Mouse (Mus musculus) neutrophil, adult 5-6 weeks (primary cell): ENCODE measurements at regions not wholly inside any gene's neighbourhood (a gene's known extent, or its start where the extent isn't known, plus 50 kb on each side); places are given as distances from the start of the nearest gene placed in this dataset.
"Not testable (repeated sequence)": the region's sequence is repeated elsewhere in the genome, so short reads cannot be mapped to it uniquely, and the experiment has no call there.

ENCODE experiments used
- ATAC-seq: fragments of 151-379, 151-347 bp; 2 replicates; pipeline ENCODE4 v1.8.0; 2017; ENCODE audit warnings: mild to moderate bottlenecking, moderate TSS enrichment; ENCODE audit not compliant: insufficient number of reproducible peaks, poor library complexity, low FRiP score, severe bottlenecking; ENCODE audit errors: extremely low read depth

DNA sequence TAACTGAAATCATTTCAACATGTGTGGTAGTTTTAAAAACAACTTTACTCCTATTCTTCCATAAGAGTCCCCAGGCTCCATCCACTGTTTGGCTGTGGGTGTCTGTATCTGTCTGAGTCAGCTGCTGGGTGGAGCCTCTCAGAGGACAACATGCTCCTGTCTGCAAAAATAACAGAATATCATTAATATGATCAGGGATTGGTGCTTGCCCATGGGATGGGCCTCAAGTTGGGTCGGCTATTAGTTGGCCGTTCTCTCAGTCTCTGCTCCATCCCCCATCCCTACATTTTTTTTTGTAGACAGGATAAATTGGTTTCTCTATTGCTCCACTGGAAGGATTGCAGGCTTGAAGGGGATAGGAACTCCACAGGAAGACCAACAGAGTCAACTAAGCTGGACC is 108.5 kb upstream of the Fgf16 start:
- not testable (repeated sequence) for ATAC-seq

DNA sequence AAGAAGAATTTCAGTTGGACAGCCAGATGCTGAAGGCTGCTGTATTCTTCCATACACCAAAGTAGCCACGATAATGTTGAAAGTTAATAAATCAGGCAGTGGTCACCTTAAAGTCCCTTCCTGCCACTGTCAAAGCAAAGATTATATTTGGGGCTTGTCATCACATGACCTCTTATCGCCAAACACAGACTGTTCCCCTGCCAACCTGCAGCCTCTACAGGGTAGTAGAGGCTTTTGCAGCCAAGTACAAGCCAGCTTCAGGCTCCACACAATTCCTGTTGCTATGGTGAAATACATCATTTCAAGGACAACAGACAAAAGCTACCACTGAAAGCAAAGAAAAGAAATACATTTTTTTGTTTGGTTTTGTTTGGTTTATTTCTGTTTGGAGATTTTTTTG is 93.5 kb upstream of the Fgf16 start:
- no peak for ATAC-seq

DNA sequence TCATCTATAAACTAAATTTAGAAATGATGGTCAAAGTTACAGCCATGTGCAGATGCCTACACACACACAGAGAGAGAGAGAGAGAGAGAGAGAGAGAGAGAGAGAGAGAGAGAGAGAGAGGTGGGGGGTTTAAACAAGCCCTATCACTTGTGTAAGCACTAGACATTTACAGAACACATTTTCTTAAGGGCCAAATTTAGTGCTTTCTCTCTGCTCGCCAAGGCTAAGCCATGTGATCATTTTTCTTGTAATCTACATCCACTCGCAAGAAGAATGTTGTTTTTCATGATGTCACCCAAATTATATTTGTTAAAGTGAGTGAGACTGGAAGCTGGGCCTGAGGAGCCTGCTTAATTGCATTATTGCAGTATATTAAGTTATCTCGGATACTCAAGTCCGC is 92.8 kb upstream of the Fgf16 start:
- no peak for ATAC-seq

DNA sequence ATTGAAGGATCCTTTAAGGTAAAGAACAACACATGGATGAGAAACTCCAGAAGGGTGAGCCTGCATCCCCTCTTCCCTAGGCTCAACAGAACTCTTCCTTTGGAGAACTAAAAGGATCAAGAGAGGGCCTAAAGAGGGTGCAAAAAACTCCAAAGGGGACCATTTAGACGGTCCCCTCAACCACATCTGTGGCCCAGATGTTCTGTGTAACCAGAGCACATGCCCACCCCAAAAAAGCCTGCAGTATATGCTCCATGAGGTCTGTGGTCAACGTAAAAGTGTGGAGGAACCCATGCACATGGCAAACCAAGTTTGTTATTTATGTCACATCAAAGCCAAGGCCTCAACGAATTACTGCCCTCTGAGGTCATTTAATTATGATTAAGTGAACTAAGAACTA is 89.2 kb upstream of the Fgf16 start:
- ATAC-seq = no peak

DNA sequence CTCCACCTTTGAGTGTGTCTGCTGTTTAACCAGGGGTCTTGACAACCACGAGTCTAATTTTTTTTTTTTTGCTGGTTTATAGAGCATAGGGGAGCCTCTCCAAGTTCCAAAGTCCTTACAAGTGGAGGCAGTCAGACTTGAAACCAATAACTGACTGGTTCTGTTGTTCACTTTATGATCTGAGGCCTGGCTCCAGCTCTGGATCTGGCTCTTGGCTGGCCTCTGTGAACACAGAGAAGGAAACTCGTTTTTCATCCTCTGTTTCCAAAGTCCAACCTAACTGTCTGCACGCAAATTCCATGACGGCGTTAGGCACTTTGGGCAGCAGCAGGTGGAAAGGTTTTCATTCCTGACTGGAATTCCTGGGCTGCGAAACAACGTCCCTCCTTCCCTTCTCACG is 80.4 kb upstream of the Fgf16 start:
- ATAC-seq = no peak

DNA sequence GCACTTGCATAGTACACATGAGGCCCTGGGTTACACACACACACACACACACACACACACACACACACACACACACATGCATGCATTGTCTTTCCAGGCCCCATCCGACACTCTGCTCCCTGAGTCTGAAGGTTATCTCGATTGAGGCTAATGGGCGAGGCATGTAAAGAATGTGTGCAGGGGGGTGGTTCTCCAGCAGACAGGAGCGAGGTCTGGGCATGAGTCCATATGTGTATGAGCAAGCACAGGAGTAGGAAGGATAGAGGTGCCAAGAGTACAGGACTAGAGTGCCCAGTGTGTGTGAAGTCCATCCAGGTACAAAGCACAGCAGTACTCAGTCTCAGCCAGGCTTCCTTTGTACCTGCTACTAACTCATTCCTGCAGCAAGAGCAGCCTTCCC is 79.6 kb upstream of the Fgf16 start:
- ATAC-seq = no peak

DNA sequence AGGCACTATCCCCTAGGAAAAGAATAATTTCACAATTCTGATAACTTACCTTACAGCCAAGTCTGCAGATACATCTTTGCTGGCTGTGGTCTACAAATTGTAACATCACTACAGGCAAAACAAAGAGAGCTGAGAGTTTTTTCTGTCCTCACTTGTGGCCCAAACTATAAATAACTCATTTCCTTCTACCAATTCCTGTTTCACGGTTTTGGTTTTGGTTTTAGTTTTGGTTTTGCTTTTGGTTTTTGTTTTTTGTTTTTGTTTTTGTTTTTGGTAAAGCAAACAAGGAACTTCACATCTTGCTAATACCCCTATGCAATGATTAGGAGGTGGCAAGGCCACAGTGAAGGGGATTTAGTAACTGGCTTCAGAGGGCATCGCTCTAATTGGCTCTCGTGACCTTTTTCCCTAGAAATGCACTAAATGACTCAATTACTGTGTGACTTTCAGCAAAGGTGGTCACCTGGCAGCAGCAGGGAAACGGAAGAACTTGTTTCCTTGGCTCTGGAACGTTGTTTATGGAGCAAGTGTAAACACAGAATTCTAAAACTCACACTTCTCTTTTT is 53.3 kb upstream of the Fgf16 start:
- ATAC-seq = 0 out of 2 replicates have a peak, but pooled peaks have one; percentile 51
